Mouse (Mus musculus): Measurements from ENCODE around the gene Golm1. TPM values are rescaled to one million over a fixed set of nuclear protein-coding genes. Genes with fewer than 3 reads are reported as not detected.

The Golm1 gene
- total RNA-seq, 1 experiment, result 93.8 TPM

DNA sequence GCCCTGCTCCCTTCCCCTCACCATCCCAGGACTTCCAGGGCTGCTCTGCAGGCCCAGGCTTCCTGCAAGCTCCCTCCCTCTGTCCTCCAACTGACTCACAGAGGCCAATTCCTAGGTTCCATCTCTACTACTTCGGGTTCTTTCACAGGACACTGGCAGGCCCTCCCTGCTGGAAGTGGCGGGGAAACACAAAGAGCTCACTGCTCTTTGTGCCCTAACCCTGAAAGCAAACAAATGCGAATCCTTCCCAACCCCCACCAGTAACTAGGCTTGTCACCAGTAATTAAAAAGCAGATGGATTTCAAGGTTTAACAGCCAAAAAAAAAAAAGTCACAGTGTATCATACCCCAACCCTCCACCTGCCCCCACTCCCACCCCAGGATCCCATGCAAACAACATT is 1.4 kb downstream of the Golm1 start:
- peaks cover 1 to 22% of the 10 kb centered on the region in 2 experiments; a peak in 3 of 4 replicates for H3K4me1 ChIP-seq (ENCODE audit: control insufficient read depth in 2 of 2, insufficient read depth in 2 of 2, low read length in 2 of 2, poor library complexity in 1 of 2)
- H3K36me3 ChIP-seq (ENCODE audit: control insufficient read depth, insufficient read depth, low read length, poor library complexity, severe bottlenecking), result peaks cover 2% of the 10 kb centered on the region; the same call in 1 of the 2 replicates
- no peaks in the 10 kb centered on the region for H3K9me3 ChIP-seq (ENCODE audit: control insufficient read depth, insufficient read depth, low read depth, low read length)
- H3K4me3 ChIP-seq (ENCODE audit: insufficient read depth in 1 of 2, low read depth in 1 of 2, low read length in 2 of 2, poor library complexity in 1 of 2, severe bottlenecking in 1 of 2), result peak overlapping the region in 1 of 2 experiments; percentile 84; a peak in 2 of 4 replicates
- in situ Hi-C loops (cut with MboI; ENCODE audit: low sequenced_read_pairs in 2 of 2, unreplicated experiment in 2 of 2), result no loop called here
- no peak for TF ChIP-seq HCFC1 (IDR thresholded peaks at IDR 0.05; ENCODE audit: borderline replicate concordance, insufficient read depth, low read length)
- no peak overlapping the region; the same call in 1 of the 2 replicates for H3K27ac ChIP-seq (ENCODE audit: insufficient read depth, low read depth, low read length, poor library complexity, severe bottlenecking)
- 0 out of 2 replicates have a peak overlapping the region, but pooled peaks have one; percentile 13 for H3K9ac ChIP-seq (ENCODE audit: insufficient read depth, low read depth, low read length, poor library complexity, severe bottlenecking)
- DNase-seq (ENCODE audit: low read depth, low spot score), result no peak

DNA sequence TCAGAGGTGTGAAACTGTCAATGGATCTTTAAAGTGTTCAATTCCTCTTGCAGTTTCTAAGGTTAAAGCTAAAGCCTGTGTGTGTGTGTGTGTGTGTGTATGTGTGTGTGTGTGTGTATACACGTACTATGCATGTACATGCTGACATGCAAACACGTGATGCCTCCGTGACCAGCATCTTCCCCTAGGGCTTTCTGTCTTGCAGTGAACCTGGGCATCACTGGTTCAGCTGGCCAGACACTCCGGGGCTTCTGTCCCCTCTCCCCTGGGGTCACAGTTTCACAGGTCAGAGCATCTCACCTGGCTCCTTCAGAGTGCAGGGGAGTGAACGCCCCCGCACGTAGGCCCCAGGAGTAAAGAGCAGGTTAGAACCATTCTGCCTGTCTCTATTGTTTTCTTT is 2.0 kb downstream of the Golm1 start:
- in situ Hi-C loops (cut with MboI; ENCODE audit: low sequenced_read_pairs in 2 of 2, unreplicated experiment in 2 of 2), result no loop called here
- DNase-seq (ENCODE audit: low read depth, low spot score), result no peak
- H3K27ac ChIP-seq (ENCODE audit: insufficient read depth, low read depth, low read length, poor library complexity, severe bottlenecking), result no peak overlapping the region
- TF ChIP-seq HCFC1 (IDR thresholded peaks at IDR 0.05; ENCODE audit: borderline replicate concordance, insufficient read depth, low read length) (no peak), MAFK (IDR thresholded peaks at IDR 0.05; ENCODE audit: insufficient read depth, low read depth, low read length) (no peak)
- H3K4me1 ChIP-seq (ENCODE audit: control insufficient read depth in 2 of 2, insufficient read depth in 2 of 2, low read length in 2 of 2, poor library complexity in 1 of 2), result peaks cover 3 to 19% of the 10 kb centered on the region in 2 experiments; a peak in 3 of 4 replicates
- no peaks in the 10 kb centered on the region for H3K9me3 ChIP-seq (ENCODE audit: control insufficient read depth, insufficient read depth, low read depth, low read length)
- H3K4me3 ChIP-seq (ENCODE audit: insufficient read depth in 1 of 2, low read depth in 1 of 2, low read length in 2 of 2, poor library complexity in 1 of 2, severe bottlenecking in 1 of 2), result no peak overlapping the region
- H3K9ac ChIP-seq (ENCODE audit: insufficient read depth, low read depth, low read length, poor library complexity, severe bottlenecking), result no peak overlapping the region
- peaks cover 2% of the 10 kb centered on the region; the same call in 1 of the 2 replicates for H3K36me3 ChIP-seq (ENCODE audit: control insufficient read depth, insufficient read depth, low read length, poor library complexity, severe bottlenecking)

DNA sequence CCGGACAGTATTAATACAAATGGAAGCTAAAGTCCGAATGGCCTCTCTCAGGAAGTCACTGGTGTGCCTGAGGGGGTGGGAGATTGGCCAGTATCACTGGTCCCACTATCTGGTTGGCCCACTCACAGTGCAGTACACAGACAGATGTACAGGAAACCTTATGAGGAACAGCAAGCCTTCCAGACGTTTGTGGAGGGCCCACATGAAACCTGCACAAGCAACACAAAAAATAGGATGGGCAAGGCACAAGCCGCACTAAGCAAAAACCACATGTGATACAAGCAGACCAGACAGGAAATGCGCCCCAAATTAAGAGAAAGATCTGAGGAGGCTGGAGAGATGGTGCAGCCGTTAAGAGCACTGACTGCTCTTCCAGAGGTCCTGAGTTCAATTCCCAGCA is 3.4 kb downstream of the Golm1 start:
- in situ Hi-C loops (cut with MboI; ENCODE audit: low sequenced_read_pairs in 2 of 2, unreplicated experiment in 2 of 2), result no loop called here
- Histone ChIP-seq H3K9me3 (ENCODE audit: control insufficient read depth, insufficient read depth, low read depth, low read length) (no peaks in the 10 kb centered on the region), H3K27ac (ENCODE audit: insufficient read depth, low read depth, low read length, poor library complexity, severe bottlenecking) (no peak overlapping the region), H3K9ac (ENCODE audit: insufficient read depth, low read depth, low read length, poor library complexity, severe bottlenecking) (no peak overlapping the region), H3K4me3 (ENCODE audit: insufficient read depth in 1 of 2, low read depth in 1 of 2, low read length in 2 of 2, poor library complexity in 1 of 2, severe bottlenecking in 1 of 2) (no peak overlapping the region), H3K36me3 (ENCODE audit: control insufficient read depth, insufficient read depth, low read length, poor library complexity, severe bottlenecking) (peaks cover 2% of the 10 kb centered on the region; the same call in 1 of the 2 replicates), H3K4me1 (ENCODE audit: control insufficient read depth in 2 of 2, insufficient read depth in 2 of 2, low read length in 2 of 2, poor library complexity in 1 of 2) (peaks cover 3 to 22% of the 10 kb centered on the region in 2 experiments; a peak in 2 of 4 replicates)
- no peak for TF ChIP-seq MAFK (IDR thresholded peaks at IDR 0.05; ENCODE audit: insufficient read depth, low read depth, low read length)
- no peak for TF ChIP-seq HCFC1 (IDR thresholded peaks at IDR 0.05; ENCODE audit: borderline replicate concordance, insufficient read depth, low read length)
- no peak for TF ChIP-seq ZC3H11A (IDR thresholded peaks at IDR 0.05; ENCODE audit: borderline replicate concordance, low read depth, low read length)
- TF ChIP-seq ZNF384 (IDR thresholded peaks at IDR 0.05; ENCODE audit: low read depth, low read length), result no peak
- TF ChIP-seq CHD2 (IDR thresholded peaks at IDR 0.05; ENCODE audit: low read depth, low read length), result no peak
- no peak for DNase-seq (ENCODE audit: low read depth, low spot score)

DNA sequence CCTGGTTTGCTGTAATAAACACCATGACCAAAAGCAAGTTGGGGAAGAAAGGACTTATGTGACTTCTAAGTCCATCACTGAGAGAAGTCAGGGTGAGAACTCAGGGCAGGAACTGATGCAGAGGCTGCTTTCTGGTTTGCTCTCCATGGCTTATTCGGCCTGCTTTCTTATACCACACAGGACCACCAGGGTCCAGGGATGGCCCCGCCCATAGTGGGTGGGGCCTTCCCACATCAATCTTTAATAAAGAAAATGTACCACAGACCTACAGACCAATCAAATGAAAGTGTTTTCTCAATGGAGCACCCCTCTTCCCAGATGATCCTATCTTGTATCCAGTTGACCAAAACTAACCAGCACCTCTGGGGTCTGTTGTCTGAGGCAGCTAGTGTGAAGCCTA is 4.1 kb downstream of the Golm1 start:
- Histone ChIP-seq H3K36me3 (ENCODE audit: control insufficient read depth, insufficient read depth, low read length, poor library complexity, severe bottlenecking) (peaks cover 2% of the 10 kb centered on the region; the same call in 1 of the 2 replicates), H3K4me3 (ENCODE audit: insufficient read depth in 1 of 2, low read depth in 1 of 2, low read length in 2 of 2, poor library complexity in 1 of 2, severe bottlenecking in 1 of 2) (no peak overlapping the region), H3K9ac (ENCODE audit: insufficient read depth, low read depth, low read length, poor library complexity, severe bottlenecking) (no peak overlapping the region), H3K4me1 (ENCODE audit: control insufficient read depth in 2 of 2, insufficient read depth in 2 of 2, low read length in 2 of 2, poor library complexity in 1 of 2) (peaks cover 3 to 22% of the 10 kb centered on the region in 2 experiments; a peak in 2 of 4 replicates), H3K9me3 (ENCODE audit: control insufficient read depth, insufficient read depth, low read depth, low read length) (no peaks in the 10 kb centered on the region), H3K27ac (ENCODE audit: insufficient read depth, low read depth, low read length, poor library complexity, severe bottlenecking) (no peak overlapping the region)
- TF ChIP-seq MAFK (IDR thresholded peaks at IDR 0.05; ENCODE audit: insufficient read depth, low read depth, low read length), result no peak
- TF ChIP-seq HCFC1 (IDR thresholded peaks at IDR 0.05; ENCODE audit: borderline replicate concordance, insufficient read depth, low read length), result no peak
- TF ChIP-seq ZC3H11A (IDR thresholded peaks at IDR 0.05; ENCODE audit: borderline replicate concordance, low read depth, low read length), result no peak
- no peak for TF ChIP-seq CHD2 (IDR thresholded peaks at IDR 0.05; ENCODE audit: low read depth, low read length)
- TF ChIP-seq ZNF384 (IDR thresholded peaks at IDR 0.05; ENCODE audit: low read depth, low read length), result no peak
- no peak for DNase-seq (ENCODE audit: low read depth, low spot score)
- in situ Hi-C loops (cut with MboI; ENCODE audit: low sequenced_read_pairs in 2 of 2, unreplicated experiment in 2 of 2), result no loop called here

DNA sequence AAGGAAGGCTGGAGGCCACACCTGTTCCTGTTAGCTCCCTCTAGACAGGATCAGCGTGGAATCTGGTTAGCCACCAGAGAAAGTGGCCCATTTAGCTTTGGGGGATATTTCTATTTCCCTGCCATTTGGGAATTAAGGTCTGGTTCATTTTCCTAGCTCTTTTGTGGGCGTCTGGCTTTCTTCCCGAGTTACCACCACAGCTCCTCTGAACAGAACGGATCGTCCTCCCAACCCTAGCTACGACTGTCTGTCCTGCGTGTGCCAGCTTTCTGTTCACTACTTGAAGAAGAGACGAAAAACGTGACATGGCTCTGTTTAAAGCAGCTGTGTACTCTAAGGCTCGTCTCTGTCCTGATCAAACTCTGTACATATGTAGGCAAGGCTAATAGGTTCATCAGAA is 5.7 kb downstream of the Golm1 start:
- no peak for DNase-seq (ENCODE audit: low read depth, low spot score)
- Histone ChIP-seq H3K4me3 (ENCODE audit: insufficient read depth in 1 of 2, low read depth in 1 of 2, low read length in 2 of 2, poor library complexity in 1 of 2, severe bottlenecking in 1 of 2) (no peak overlapping the region), H3K36me3 (ENCODE audit: control insufficient read depth, insufficient read depth, low read length, poor library complexity, severe bottlenecking) (peaks cover 9% of the 10 kb centered on the region), H3K9ac (ENCODE audit: insufficient read depth, low read depth, low read length, poor library complexity, severe bottlenecking) (no peak overlapping the region), H3K27ac (ENCODE audit: insufficient read depth, low read depth, low read length, poor library complexity, severe bottlenecking) (no peak overlapping the region), H3K9me3 (ENCODE audit: control insufficient read depth, insufficient read depth, low read depth, low read length) (no peaks in the 10 kb centered on the region), H3K4me1 (ENCODE audit: control insufficient read depth in 2 of 2, insufficient read depth in 2 of 2, low read length in 2 of 2, poor library complexity in 1 of 2) (peaks cover 3 to 25% of the 10 kb centered on the region in 2 experiments; a peak in 2 of 4 replicates)
- TF ChIP-seq CHD2 (IDR thresholded peaks at IDR 0.05; ENCODE audit: low read depth, low read length) (no peak), HCFC1 (IDR thresholded peaks at IDR 0.05; ENCODE audit: borderline replicate concordance, insufficient read depth, low read length) (no peak), ZC3H11A (IDR thresholded peaks at IDR 0.05; ENCODE audit: borderline replicate concordance, low read depth, low read length) (no peak), MAFK (IDR thresholded peaks at IDR 0.05; ENCODE audit: insufficient read depth, low read depth, low read length) (no peak), ZNF384 (IDR thresholded peaks at IDR 0.05; ENCODE audit: low read depth, low read length) (no peak)
- in situ Hi-C loops (cut with MboI; ENCODE audit: low sequenced_read_pairs in 2 of 2, unreplicated experiment in 2 of 2), result no loop called here

Measured in ES-E14 (cell line).